Mouse (Mus musculus) ES-Bruce4 (cell line): ENCODE data around the gene Cntn5. TPM values are rescaled to one million over a fixed set of nuclear protein-coding genes. Genes with fewer than 3 reads are reported as not detected.

Experiments used
- H3K27ac ChIP-seq: 2 replicates; pipeline ENCODE4 v1.5.1; 2012; ENCODE audit warnings: low read length, inconsistent platforms; ENCODE audit not compliant: insufficient read depth
- H3K27me3 ChIP-seq: 2 replicates; pipeline ENCODE4 v1.6.1; 2012; ENCODE audit warnings: mild to moderate bottlenecking, low read length, inconsistent platforms; ENCODE audit not compliant: control insufficient read depth, poor library complexity, insufficient read depth, severe bottlenecking
- H3K36me3 ChIP-seq: 2 replicates; pipeline ENCODE4 v1.6.1; 2012; ENCODE audit warnings: inconsistent platforms, mild to moderate bottlenecking, low read length, moderate library complexity; ENCODE audit not compliant: control insufficient read depth, poor library complexity, insufficient read depth, severe bottlenecking
- H3K4me1 ChIP-seq: one replicate; pipeline ENCODE4 v1.8.1; 2011; ENCODE audit warnings: low read length; ENCODE audit not compliant: control insufficient read depth, insufficient read depth
- H3K4me3 ChIP-seq: 2 replicates; pipeline ENCODE4 v1.5.1; 2011; ENCODE audit warnings: low read depth, mild to moderate bottlenecking, low read length
- H3K9ac ChIP-seq: 2 replicates; pipeline ENCODE4 v1.6.1; 2012; ENCODE audit warnings: low read depth, mild to moderate bottlenecking, inconsistent platforms; ENCODE audit not compliant: poor library complexity, severe bottlenecking
- H3K9me3 ChIP-seq: replicated peaks from 2 replicates; pipeline ENCODE4 v1.6.1; 2012; ENCODE audit warnings: mild to moderate bottlenecking, low read length, inconsistent platforms; ENCODE audit not compliant: control insufficient read depth, poor library complexity, insufficient read depth, severe bottlenecking
- CTCF ChIP-seq: IDR thresholded peaks from one replicate; pipeline ENCODE4 v1.8.1; 2011; ENCODE audit warnings: low read depth, low read length
- EP300 ChIP-seq: IDR thresholded peaks from 2 replicates; pipeline ENCODE4 v1.6.1; 2011; ENCODE audit warnings: low read depth, low read length; ENCODE audit not compliant: insufficient read depth
- POLR2A ChIP-seq: IDR thresholded peaks from one replicate; pipeline ENCODE4 v1.8.1; 2011; ENCODE audit warnings: low read length; ENCODE audit not compliant: insufficient read depth
- polyA plus RNA-seq: library from polyadenylated mRNA; stranded (reverse); fragments of >200 nt; gene quantifications from 2 replicates; pipeline ENCODE4 v1.2.4, GENCODE M21; 2011; ENCODE audit warnings: low read depth; ENCODE audit not compliant: missing spikeins, insufficient read depth, insufficient read length

Cntn5 gene
- polyA plus RNA-seq, 1 experiment = not detected

DNA sequence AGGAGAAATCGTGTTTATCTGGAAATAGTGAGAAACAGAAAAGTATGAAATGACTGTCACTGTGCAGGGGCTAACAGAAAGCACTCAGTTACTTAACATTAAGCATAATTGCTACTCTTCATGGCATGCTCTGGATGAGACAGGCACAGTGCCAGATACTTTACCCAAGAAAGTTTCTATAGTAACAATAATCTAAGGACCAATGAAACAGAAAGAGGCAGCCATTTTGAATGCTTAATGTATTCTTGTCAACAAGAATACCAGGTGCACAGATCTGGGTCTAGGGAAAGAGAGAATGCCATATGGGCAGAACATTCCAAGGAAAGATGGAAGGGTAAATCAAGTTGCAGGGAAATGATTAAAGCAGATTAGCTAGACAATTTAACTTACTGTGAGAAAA, 1045.3 kb downstream of the Cntn5 start:
- no peaks in the 10 kb centered on the region for H3K36me3 ChIP-seq
- H3K9me3 ChIP-seq = 0 out of 2 replicates have a peak, but pooled peaks cover 2% of the 10 kb centered on the region
- H3K27ac ChIP-seq = no peak overlapping the region
- H3K4me1 ChIP-seq = no peaks in the 10 kb centered on the region
- H3K27me3 ChIP-seq = no peaks in the 10 kb centered on the region
- TF ChIP-seq EP300 (no peak), POLR2A (no peak), CTCF (no peak)
- no peak overlapping the region for H3K9ac ChIP-seq
- H3K4me3 ChIP-seq = no peak overlapping the region

- no peak for TF ChIP-seq EP300
- no peak for TF ChIP-seq POLR2A
- no peak for TF ChIP-seq CTCF
- Histone ChIP-seq H3K36me3 (no peaks in the 10 kb centered on the region), H3K9ac (no peak overlapping the region), H3K4me3 (no peak overlapping the region), H3K4me1 (no peaks in the 10 kb centered on the region), H3K27ac (no peak overlapping the region), H3K9me3 (no peaks in the 10 kb centered on the region), H3K27me3 (no peaks in the 10 kb centered on the region)
These were observed 1049.8 kb downstream of the Cntn5 start for GRCm38 (mm10) chr9:9854791-9855190.

DNA sequence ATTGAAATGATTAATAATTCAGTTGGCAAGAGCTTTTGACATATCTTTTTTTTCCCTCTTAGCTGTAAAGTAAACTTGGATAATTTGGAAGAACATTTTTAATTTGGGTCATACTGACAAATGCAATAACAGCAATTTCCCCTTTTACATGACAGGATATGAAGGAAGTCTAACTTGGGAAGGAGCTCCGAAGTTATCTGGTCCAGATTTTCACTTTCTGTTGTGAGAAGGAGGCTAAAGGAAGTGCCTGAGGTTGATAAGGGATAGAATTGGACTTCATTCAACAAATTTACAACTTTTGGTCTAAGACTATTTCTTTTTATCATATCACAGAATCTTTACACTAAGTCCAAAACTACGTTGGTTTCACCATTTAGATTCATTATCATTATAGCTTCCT, 1074.3 kb downstream of the Cntn5 start:
- Histone ChIP-seq H3K9ac (no peak overlapping the region), H3K36me3 (no peaks in the 10 kb centered on the region), H3K9me3 (no peaks in the 10 kb centered on the region), H3K27me3 (no peaks in the 10 kb centered on the region), H3K27ac (no peak overlapping the region), H3K4me1 (no peaks in the 10 kb centered on the region), H3K4me3 (no peak overlapping the region)
- no peak for TF ChIP-seq EP300
- no peak for TF ChIP-seq POLR2A
- no peak for TF ChIP-seq CTCF

GRCm38 (mm10) chr9:9819963-9820362, 1084.6 kb downstream of the Cntn5 start:
- Histone ChIP-seq H3K9me3 (no peaks in the 10 kb centered on the region), H3K4me3 (no peak overlapping the region), H3K36me3 (no peaks in the 10 kb centered on the region), H3K4me1 (no peaks in the 10 kb centered on the region), H3K9ac (no peak overlapping the region), H3K27ac (no peak overlapping the region), H3K27me3 (no peaks in the 10 kb centered on the region)
- TF ChIP-seq POLR2A (no peak), CTCF (no peak), EP300 (no peak)

GRCm38 (mm10) chr9:9817477-9817876, 1087.1 kb downstream of the Cntn5 start:
- Histone ChIP-seq H3K9me3 (no peaks in the 10 kb centered on the region; the same call in 1 of the 2 replicates), H3K4me3 (no peak overlapping the region), H3K27ac (no peak overlapping the region), H3K9ac (no peak overlapping the region), H3K4me1 (no peaks in the 10 kb centered on the region), H3K27me3 (no peaks in the 10 kb centered on the region), H3K36me3 (no peaks in the 10 kb centered on the region)
- TF ChIP-seq POLR2A = no peak
- no peak for TF ChIP-seq CTCF
- no peak for TF ChIP-seq EP300

DNA sequence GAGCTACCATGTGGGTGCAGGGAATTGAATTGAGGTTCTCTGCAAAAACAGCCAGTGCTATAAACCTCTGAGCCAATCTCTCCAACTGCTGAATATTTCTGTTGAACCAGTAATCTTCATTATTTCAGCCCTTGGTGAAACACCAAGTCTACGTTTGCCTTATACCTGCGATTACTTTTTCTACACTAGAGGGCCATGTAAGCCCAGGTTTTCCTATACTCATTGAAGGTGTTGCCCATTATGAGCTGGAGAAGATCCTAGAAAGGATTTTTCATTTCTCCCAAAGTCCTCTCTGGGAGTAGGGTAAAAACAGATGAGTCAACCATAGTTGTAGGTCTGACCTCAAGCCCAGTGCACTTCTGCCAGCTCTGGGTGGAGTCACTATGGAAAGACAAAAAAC, 1105.0 kb downstream of the Cntn5 start:
- no peak overlapping the region for H3K27ac ChIP-seq
- no peak overlapping the region for H3K9ac ChIP-seq
- no peak overlapping the region for H3K4me3 ChIP-seq
- no peaks in the 10 kb centered on the region for H3K36me3 ChIP-seq
- no peaks in the 10 kb centered on the region for H3K27me3 ChIP-seq
- H3K4me1 ChIP-seq = no peaks in the 10 kb centered on the region
- H3K9me3 ChIP-seq = no peaks in the 10 kb centered on the region
- TF ChIP-seq POLR2A (no peak), CTCF (no peak), EP300 (no peak)
